Mouse (Mus musculus): ENCODE measurements at regions not wholly inside any gene's neighbourhood (a gene's known extent, or its start where the extent isn't known, plus 50 kb on each side); places are given as distances from the start of the nearest gene placed in this dataset.

GRCm38 (mm10) chr7:119343380-119343779 lies 115.7 kb downstream of the Gp2 start:
- 88% methylated on average over 1 of the region's 1 CpGs for WGBS
- DNase-seq (ENCODE audit: low spot score) (no peak), ATAC-seq (replicated peaks; ENCODE audit: insufficient number of reproducible peaks, low FRiP score, low TSS enrichment, low read depth) (no peak)
- Histone ChIP-seq H3K27ac (replicated peaks; ENCODE audit: low read depth, low read length) (no peak overlapping the region), H3K4me2 (ENCODE audit: low read depth, low read length) (no peak overlapping the region), H3K4me1 (ENCODE audit: control insufficient read depth, insufficient read depth, low read length) (no peaks in the 10 kb centered on the region), H3K9me3 (replicated peaks; ENCODE audit: control insufficient read depth, low read length) (no peaks in the 10 kb centered on the region), H3K36me3 (replicated peaks; ENCODE audit: control insufficient read depth, insufficient read depth, low read depth, low read length) (no peaks in the 10 kb centered on the region), H3K27me3 (ENCODE audit: control insufficient read depth, insufficient read depth, low read length) (no peaks in the 10 kb centered on the region), H3K9ac (replicated peaks; ENCODE audit: low read length) (no peak overlapping the region), H3K4me3 (ENCODE audit: low read depth, low read length) (no peak overlapping the region)

DNA sequence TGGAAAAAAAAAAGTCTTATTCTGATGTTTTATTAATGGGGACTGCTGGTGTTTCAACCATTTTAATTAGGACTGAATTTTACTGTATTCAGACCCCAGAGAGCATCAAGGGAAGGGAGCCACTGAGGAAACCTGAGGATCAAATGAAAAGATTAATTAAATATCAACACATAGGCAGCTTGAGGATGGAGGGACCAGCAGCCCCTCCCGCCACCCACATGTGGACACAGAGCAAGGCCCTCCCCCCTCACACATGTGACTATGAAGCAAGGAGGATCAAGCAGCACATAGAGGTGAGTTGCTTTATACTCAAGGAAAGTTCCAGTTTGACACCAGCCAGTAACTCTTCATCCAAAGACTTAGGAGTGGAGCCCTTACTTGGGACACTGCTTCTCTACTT lies 126.0 kb downstream of the Gp2 start:
- no peak overlapping the region for H3K27ac ChIP-seq (replicated peaks; ENCODE audit: low read depth, low read length)
- H3K36me3 ChIP-seq (replicated peaks; ENCODE audit: control insufficient read depth, insufficient read depth, low read depth, low read length): no peaks in the 10 kb centered on the region
- no peak overlapping the region for H3K4me3 ChIP-seq (ENCODE audit: low read depth, low read length)
- DNase-seq (ENCODE audit: low spot score): no peak
- ATAC-seq (replicated peaks; ENCODE audit: insufficient number of reproducible peaks, low FRiP score, low TSS enrichment, low read depth): no peak
- H3K9ac ChIP-seq (replicated peaks; ENCODE audit: low read length): no peak overlapping the region
- no peak overlapping the region for H3K4me2 ChIP-seq (ENCODE audit: low read depth, low read length)
- no peaks in the 10 kb centered on the region for H3K27me3 ChIP-seq (ENCODE audit: control insufficient read depth, insufficient read depth, low read length)
- no peaks in the 10 kb centered on the region for H3K4me1 ChIP-seq (ENCODE audit: control insufficient read depth, insufficient read depth, low read length)
- 67% methylated on average over 1 of the region's 1 CpGs for WGBS
- H3K9me3 ChIP-seq (replicated peaks; ENCODE audit: control insufficient read depth, low read length): no peaks in the 10 kb centered on the region

GRCm38 (mm10) chr7:119330460-119331109 lies 128.5 kb downstream of the Gp2 start:
- Histone ChIP-seq H3K27me3 (ENCODE audit: control insufficient read depth, insufficient read depth, low read length) (no peaks in the 10 kb centered on the region), H3K27ac (replicated peaks; ENCODE audit: low read depth, low read length) (no peak overlapping the region)
- WGBS: 10% methylated on average over 5 of the region's 5 CpGs

GRCm38 (mm10) chr7:119296307-119296706 lies 111.9 kb upstream of the Gpr139 start:
- Histone ChIP-seq H3K9ac (replicated peaks; ENCODE audit: low read length) (no peak overlapping the region), H3K9me3 (replicated peaks; ENCODE audit: control insufficient read depth, low read length) (no peaks in the 10 kb centered on the region), H3K4me2 (ENCODE audit: low read depth, low read length) (no peak overlapping the region), H3K4me1 (ENCODE audit: control insufficient read depth, insufficient read depth, low read length) (no peaks in the 10 kb centered on the region), H3K4me3 (ENCODE audit: low read depth, low read length) (no peak overlapping the region), H3K36me3 (replicated peaks; ENCODE audit: control insufficient read depth, insufficient read depth, low read depth, low read length) (no peaks in the 10 kb centered on the region), H3K27me3 (ENCODE audit: control insufficient read depth, insufficient read depth, low read length) (no peaks in the 10 kb centered on the region), H3K27ac (replicated peaks; ENCODE audit: low read depth, low read length) (no peak overlapping the region)
- DNase-seq (ENCODE audit: low spot score) (no peak), ATAC-seq (replicated peaks; ENCODE audit: insufficient number of reproducible peaks, low FRiP score, low TSS enrichment, low read depth) (no peak)
- WGBS: 70% methylated on average over 4 of the region's 4 CpGs

More at GRCm38 (mm10) chr7:119330460-119331109, 128.5 kb downstream of the Gp2 start:
- H3K9ac ChIP-seq (replicated peaks; ENCODE audit: low read length): no peak overlapping the region
- H3K36me3 ChIP-seq (replicated peaks; ENCODE audit: control insufficient read depth, insufficient read depth, low read depth, low read length): no peaks in the 10 kb centered on the region
- DNase-seq (ENCODE audit: low spot score) (no peak), ATAC-seq (replicated peaks; ENCODE audit: insufficient number of reproducible peaks, low FRiP score, low TSS enrichment, low read depth) (no peak)
- H3K4me2 ChIP-seq (ENCODE audit: low read depth, low read length): no peak overlapping the region
- no peaks in the 10 kb centered on the region for H3K4me1 ChIP-seq (ENCODE audit: control insufficient read depth, insufficient read depth, low read length)
- no peaks in the 10 kb centered on the region for H3K9me3 ChIP-seq (replicated peaks; ENCODE audit: control insufficient read depth, low read length)
- H3K4me3 ChIP-seq (ENCODE audit: low read depth, low read length): no peak overlapping the region

DNA sequence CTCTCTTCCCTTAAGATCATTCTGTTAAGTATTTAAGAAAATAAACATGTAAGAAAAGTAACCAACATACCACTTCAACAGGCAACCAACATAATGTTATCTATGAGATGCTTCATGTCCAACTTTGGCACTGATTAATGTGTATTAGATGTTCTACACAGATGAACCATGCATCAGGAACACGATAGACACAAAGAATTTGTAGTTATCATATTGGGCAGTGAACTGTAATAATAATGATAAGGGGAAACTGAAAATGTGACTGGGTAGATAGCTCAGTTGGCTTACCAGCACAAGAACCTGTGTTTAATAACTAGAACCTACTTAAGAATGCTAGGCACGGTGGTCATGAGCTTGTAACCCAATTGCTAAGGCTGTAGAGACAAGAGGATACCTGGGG lies 107.0 kb upstream of the Gpr139 start:
- Histone ChIP-seq H3K9ac (replicated peaks; ENCODE audit: low read length) (no peak overlapping the region), H3K4me1 (ENCODE audit: control insufficient read depth, insufficient read depth, low read length) (no peaks in the 10 kb centered on the region), H3K27me3 (ENCODE audit: control insufficient read depth, insufficient read depth, low read length) (no peaks in the 10 kb centered on the region), H3K36me3 (replicated peaks; ENCODE audit: control insufficient read depth, insufficient read depth, low read depth, low read length) (no peaks in the 10 kb centered on the region), H3K9me3 (replicated peaks; ENCODE audit: control insufficient read depth, low read length) (no peaks in the 10 kb centered on the region), H3K4me3 (ENCODE audit: low read depth, low read length) (no peak overlapping the region), H3K4me2 (ENCODE audit: low read depth, low read length) (no peak overlapping the region), H3K27ac (replicated peaks; ENCODE audit: low read depth, low read length) (no peak overlapping the region)
- 81% methylated on average over 2 of the region's 2 CpGs for WGBS
- DNase-seq (ENCODE audit: low spot score) (no peak), ATAC-seq (replicated peaks; ENCODE audit: insufficient number of reproducible peaks, low FRiP score, low TSS enrichment, low read depth) (no peak)

- Histone ChIP-seq H3K9me3 (replicated peaks; ENCODE audit: control insufficient read depth, low read length) (no peaks in the 10 kb centered on the region), H3K4me3 (ENCODE audit: low read depth, low read length) (no peak overlapping the region), H3K4me2 (ENCODE audit: low read depth, low read length) (no peak overlapping the region), H3K4me1 (ENCODE audit: control insufficient read depth, insufficient read depth, low read length) (no peaks in the 10 kb centered on the region), H3K27ac (replicated peaks; ENCODE audit: low read depth, low read length) (no peak overlapping the region), H3K27me3 (ENCODE audit: control insufficient read depth, insufficient read depth, low read length) (no peaks in the 10 kb centered on the region), H3K36me3 (replicated peaks; ENCODE audit: control insufficient read depth, insufficient read depth, low read depth, low read length) (no peaks in the 10 kb centered on the region), H3K9ac (replicated peaks; ENCODE audit: low read length) (no peak overlapping the region)
- ATAC-seq (replicated peaks; ENCODE audit: insufficient number of reproducible peaks, low FRiP score, low TSS enrichment, low read depth): no peak
- whole genome bisulfite sequencing: 89% methylated on average over 5 of the region's 5 CpGs
- no peak for DNase-seq (ENCODE audit: low spot score)
These were observed 100.9 kb upstream of the Gpr139 start for GRCm38 (mm10) chr7:119285290-119285689.

GRCm38 (mm10) chr7:119279896-119280661 lies 95.7 kb upstream of the Gpr139 start:
- H3K27ac ChIP-seq (replicated peaks; ENCODE audit: low read depth, low read length): no peak overlapping the region
- no peaks in the 10 kb centered on the region for H3K36me3 ChIP-seq (replicated peaks; ENCODE audit: control insufficient read depth, insufficient read depth, low read depth, low read length)
- no peaks in the 10 kb centered on the region for H3K9me3 ChIP-seq (replicated peaks; ENCODE audit: control insufficient read depth, low read length)
- H3K4me3 ChIP-seq (ENCODE audit: low read depth, low read length): no peak overlapping the region
- DNase-seq (ENCODE audit: low spot score) (no peak), ATAC-seq (replicated peaks; ENCODE audit: insufficient number of reproducible peaks, low FRiP score, low TSS enrichment, low read depth) (no peak)
- H3K9ac ChIP-seq (replicated peaks; ENCODE audit: low read length): no peak overlapping the region
- H3K27me3 ChIP-seq (ENCODE audit: control insufficient read depth, insufficient read depth, low read length): no peaks in the 10 kb centered on the region
- WGBS: 66% methylated on average over 3 of the region's 3 CpGs
- H3K4me1 ChIP-seq (ENCODE audit: control insufficient read depth, insufficient read depth, low read length): no peaks in the 10 kb centered on the region
- H3K4me2 ChIP-seq (ENCODE audit: low read depth, low read length): no peak overlapping the region

- H3K4me2 ChIP-seq (ENCODE audit: low read depth, low read length): no peak overlapping the region
- 86% methylated on average over 3 of the region's 3 CpGs for WGBS
- H3K27me3 ChIP-seq (ENCODE audit: control insufficient read depth, insufficient read depth, low read length): no peaks in the 10 kb centered on the region
These were observed 88.2 kb upstream of the Gpr139 start for GRCm38 (mm10) chr7:119272621-119273020.

More at GRCm38 (mm10) chr7:119272621-119273020, 88.2 kb upstream of the Gpr139 start:
- no peak for ATAC-seq (replicated peaks; ENCODE audit: insufficient number of reproducible peaks, low FRiP score, low TSS enrichment, low read depth)
- H3K27ac ChIP-seq (replicated peaks; ENCODE audit: low read depth, low read length): no peak overlapping the region
- no peaks in the 10 kb centered on the region for H3K9me3 ChIP-seq (replicated peaks; ENCODE audit: control insufficient read depth, low read length)
- no peak overlapping the region for H3K4me3 ChIP-seq (ENCODE audit: low read depth, low read length)
- DNase-seq (ENCODE audit: low spot score): no peak
- H3K36me3 ChIP-seq (replicated peaks; ENCODE audit: control insufficient read depth, insufficient read depth, low read depth, low read length): no peaks in the 10 kb centered on the region
- no peak overlapping the region for H3K9ac ChIP-seq (replicated peaks; ENCODE audit: low read length)
- no peaks in the 10 kb centered on the region for H3K4me1 ChIP-seq (ENCODE audit: control insufficient read depth, insufficient read depth, low read length)
